Mouse (Mus musculus) stomach, embryonic 16.5 days (tissue): Measurements from ENCODE around the gene Dip2b. TPM values are rescaled to one million over a fixed set of nuclear protein-coding genes. Genes with fewer than 3 reads are reported as not detected.

ENCODE experiments used
- ATAC-seq: fragments of 200-750 bp; cut with Nextera tagmentation; 2 replicates; pipeline ENCODE4 v1.8.0; 2017; ENCODE audit warnings: moderate number of reproducible peaks, moderate TSS enrichment; ENCODE audit not compliant: insufficient read depth, low FRiP score
- H3K27ac ChIP-seq: fragments of 300-500 bp; sonication (generic); 2 replicates; pipeline ENCODE4 v1.5.1; 2014; ENCODE audit warnings: low read length
- H3K27me3 ChIP-seq: fragments of 300-500 bp; sonication (generic); 2 replicates; pipeline ENCODE4 v1.6.1; 2014; ENCODE audit warnings: low read length, control low read depth, mixed read lengths; ENCODE audit not compliant: control insufficient read depth, insufficient read depth
- H3K36me3 ChIP-seq: fragments of 300-500 bp; sonication (generic); 2 replicates; pipeline ENCODE4 v1.6.1; 2014; ENCODE audit warnings: low read length; ENCODE audit not compliant: control insufficient read depth, insufficient read depth
- H3K4me1 ChIP-seq: fragments of 300-500 bp; sonication (generic); 2 replicates; pipeline ENCODE4 v1.6.1; 2014; ENCODE audit warnings: low read length, control low read depth, mixed read lengths; ENCODE audit not compliant: control insufficient read depth, insufficient read depth
- H3K4me2 ChIP-seq: fragments of 300-500 bp; sonication (generic); 2 replicates; pipeline ENCODE4 v1.6.1; 2014; ENCODE audit warnings: low read depth, low read length, mixed read lengths
- H3K4me3 ChIP-seq: fragments of 300-500 bp; sonication (generic); replicated peaks from 2 replicates; pipeline ENCODE4 v1.5.1; 2014; ENCODE audit warnings: mild to moderate bottlenecking, low read length
- H3K9ac ChIP-seq: fragments of 300-500 bp; sonication (generic); 2 replicates; pipeline ENCODE4 v1.6.1; 2014; ENCODE audit warnings: low read length
- H3K9me3 ChIP-seq: fragments of 300-500 bp; sonication (generic); replicated peaks from 2 replicates; pipeline ENCODE4 v1.6.1; 2016; ENCODE audit warnings: low read length, control low read depth; ENCODE audit not compliant: control insufficient read depth
- WGBS: fragments of 180-500 bp; shearing (Covaris S2); extraction: QIAGEN DNeasy Blood & Tissue Kit; methylation state at CpG from one replicate; pipeline ENCODE4 v1.1.7; 2014; 5-methylcytosine and 5-hydroxymethylcytosine counted together
- polyA plus RNA-seq: library from polyadenylated mRNA; unstranded; fragments of >200 nt; fragmentation: Nextera tagmentation; extraction: Ambion mirVana; gene quantifications from 2 replicates; pipeline ENCODE4 v1.2.1, GENCODE M21; 2015

The Dip2b gene
- polyA plus RNA-seq, 1 experiment from 2014 or later: 10.4 TPM

- WGBS: 65% methylated on average over 3 of the region's 3 CpGs
- Histone ChIP-seq H3K27me3 (no peaks in the 10 kb centered on the region), H3K4me3 (no peak overlapping the region), H3K36me3 (no peaks in the 10 kb centered on the region), H3K4me2 (no peak overlapping the region), H3K4me1 (peaks cover 10% of the 10 kb centered on the region; the same call in 1 of the 2 replicates), H3K27ac (no peak overlapping the region), H3K9ac (no peak overlapping the region), H3K9me3 (no peaks in the 10 kb centered on the region)
- peak; percentile 8; the same call in 1 of the 2 replicates for ATAC-seq
These were observed 107.5 kb downstream of the Dip2b start for GRCm38 (mm10) chr15:100145917-100146316.

- no peak overlapping the region for H3K4me2 ChIP-seq
- H3K36me3 ChIP-seq: peaks cover 14% of the 10 kb centered on the region; the same call in 1 of the 2 replicates
- 56% methylated on average over 4 of the region's 4 CpGs for WGBS
These were observed 112.1 kb downstream of the Dip2b start for GRCm38 (mm10) chr15:100150593-100150992.

GRCm38 (mm10) chr15:100152321-100152720 lies 113.9 kb downstream of the Dip2b start:
- Histone ChIP-seq H3K4me1 (no peaks in the 10 kb centered on the region), H3K27ac (no peak overlapping the region), H3K36me3 (peaks cover 14% of the 10 kb centered on the region; the same call in 1 of the 2 replicates), H3K4me2 (no peak overlapping the region), H3K9ac (no peak overlapping the region), H3K4me3 (no peak overlapping the region), H3K9me3 (no peaks in the 10 kb centered on the region), H3K27me3 (no peaks in the 10 kb centered on the region)
- no peak for ATAC-seq
- WGBS: 88% methylated on average over 3 of the region's 3 CpGs

More at GRCm38 (mm10) chr15:100150593-100150992, 112.1 kb downstream of the Dip2b start:
- no peak overlapping the region for H3K27ac ChIP-seq
- no peaks in the 10 kb centered on the region for H3K9me3 ChIP-seq
- no peak overlapping the region for H3K4me3 ChIP-seq
- H3K9ac ChIP-seq: no peak overlapping the region
- 0 out of 2 replicates have a peak, but pooled peaks cover 2% of the 10 kb centered on the region for H3K4me1 ChIP-seq
- no peak for ATAC-seq
- no peaks in the 10 kb centered on the region for H3K27me3 ChIP-seq

- no peak overlapping the region for H3K9ac ChIP-seq
- 64% methylated on average over 3 of the region's 3 CpGs for WGBS
- H3K4me1 ChIP-seq: no peaks in the 10 kb centered on the region
- no peak overlapping the region for H3K27ac ChIP-seq
- no peak for ATAC-seq
- H3K27me3 ChIP-seq: no peaks in the 10 kb centered on the region
- no peak overlapping the region for H3K4me3 ChIP-seq
- peaks cover 14% of the 10 kb centered on the region; the same call in 1 of the 2 replicates for H3K36me3 ChIP-seq
- no peak overlapping the region for H3K4me2 ChIP-seq
- no peaks in the 10 kb centered on the region for H3K9me3 ChIP-seq
These were observed 114.6 kb downstream of the Dip2b start for GRCm38 (mm10) chr15:100153024-100153423.

- Histone ChIP-seq H3K27ac (no peak overlapping the region; the same call in 1 of the 2 replicates), H3K36me3 (peaks cover 14% of the 10 kb centered on the region; the same call in 1 of the 2 replicates), H3K4me3 (no peak overlapping the region), H3K9me3 (no peaks in the 10 kb centered on the region), H3K4me1 (no peaks in the 10 kb centered on the region), H3K4me2 (no peak overlapping the region), H3K9ac (no peak overlapping the region), H3K27me3 (no peaks in the 10 kb centered on the region)
- ATAC-seq: peak; percentile 50; the same call in 1 of the 2 replicates
- 85% methylated on average over 4 of the region's 4 CpGs for WGBS
These were observed 117.7 kb downstream of the Dip2b start for GRCm38 (mm10) chr15:100156095-100156707.

- peaks cover 14% of the 10 kb centered on the region; the same call in 1 of the 2 replicates for H3K36me3 ChIP-seq
- no peak overlapping the region for H3K4me3 ChIP-seq
- no peaks in the 10 kb centered on the region for H3K9me3 ChIP-seq
- H3K27me3 ChIP-seq: no peaks in the 10 kb centered on the region
- H3K4me1 ChIP-seq: no peaks in the 10 kb centered on the region
- no peak overlapping the region for H3K9ac ChIP-seq
- no peak overlapping the region for H3K4me2 ChIP-seq
- WGBS: 84% methylated on average over 10 of the region's 10 CpGs
- H3K27ac ChIP-seq: no peak overlapping the region
- ATAC-seq: no peak
These were observed 118.5 kb downstream of the Dip2b start for GRCm38 (mm10) chr15:100156781-100157470.

GRCm38 (mm10) chr15:100158985-100159384 lies 120.5 kb downstream of the Dip2b start:
- Histone ChIP-seq H3K9ac (no peak overlapping the region), H3K4me2 (no peak overlapping the region), H3K27ac (no peak overlapping the region), H3K27me3 (no peaks in the 10 kb centered on the region), H3K36me3 (peaks cover 18% of the 10 kb centered on the region; the same call in 1 of the 2 replicates), H3K4me3 (no peak overlapping the region), H3K9me3 (no peaks in the 10 kb centered on the region), H3K4me1 (no peaks in the 10 kb centered on the region)
- no peak for ATAC-seq
- WGBS: 87% methylated on average over 10 of the region's 10 CpGs

GRCm38 (mm10) chr15:100161747-100162280 lies 123.3 kb downstream of the Dip2b start:
- Histone ChIP-seq H3K4me2 (no peak overlapping the region), H3K27me3 (no peaks in the 10 kb centered on the region), H3K9me3 (no peaks in the 10 kb centered on the region), H3K4me1 (no peaks in the 10 kb centered on the region), H3K36me3 (0 out of 2 replicates have a peak, but pooled peaks cover 11% of the 10 kb centered on the region), H3K27ac (no peak overlapping the region), H3K9ac (no peak overlapping the region), H3K4me3 (no peak overlapping the region)
- ATAC-seq: no peak
- WGBS: 86% methylated on average over 6 of the region's 6 CpGs
